ENCODE assay signal across 35 mouse cellular contexts in the genomic region with DNA sequence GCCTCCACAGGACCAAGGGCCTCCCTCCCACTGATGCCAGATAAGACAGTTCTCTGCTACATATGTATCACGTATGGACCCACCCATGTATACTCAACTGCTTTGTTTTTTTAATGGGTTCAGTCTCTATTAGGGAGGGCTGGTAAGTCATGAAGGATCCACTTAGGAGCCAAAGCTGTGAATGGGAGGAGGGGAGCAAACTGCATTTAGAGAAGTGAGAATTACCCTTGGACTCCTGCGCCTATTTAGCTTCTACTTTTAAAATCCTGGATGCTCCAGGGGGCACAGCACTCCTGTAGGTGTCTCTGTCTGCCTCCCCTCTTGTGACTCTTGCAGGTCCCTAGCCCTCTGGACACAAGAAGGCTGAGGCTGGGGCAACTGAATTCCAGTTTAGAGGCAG. TPM values are rescaled to one million over a fixed set of nuclear protein-coding genes. Genes with fewer than 3 reads are reported as not detected.
"Had no signal": no experiment of that assay in that cellular context is flagged by ENCODE, and none has a peak within 500 bp of the region (broad histone marks: within the 10 kb centered on the region; RNA-seq: fewer than 3 reads in every experiment).

No protein-coding gene starts in this region.

- H3K4me3 ChIP-seq: left cerebral cortex, adult 2 months; limb, embryonic 10.5 days; limb, embryonic 12.5 days; limb, embryonic 13.5 days; limb, embryonic 15.5 days; liver, embryonic 12.5 days; liver, embryonic 13.5 days; liver, embryonic 15.5 days; megakaryocyte, embryonic 14.5 days; midbrain, embryonic 10.5 days; midbrain, embryonic 12.5 days; midbrain, embryonic 15.5 days; myocyte; neural tube, embryonic 12.5 days; neural tube, embryonic 13.5 days had no signal

- H3K27ac ChIP-seq: left cerebral cortex, adult 2 months; limb, embryonic 10.5 days; limb, embryonic 12.5 days; limb, embryonic 13.5 days; limb, embryonic 15.5 days; liver, embryonic 14.5 days; liver, embryonic 15.5 days; macrophage; midbrain, embryonic 10.5 days; midbrain, embryonic 12.5 days; midbrain, embryonic 15.5 days; neural tube, embryonic 12.5 days; neural tube, embryonic 13.5 days had no signal

- H3K4me2 ChIP-seq: limb, embryonic 12.5 days; limb, embryonic 13.5 days; limb, embryonic 15.5 days; liver, embryonic 11.5 days; liver, embryonic 12.5 days; liver, embryonic 13.5 days; liver, embryonic 15.5 days; lung, embryonic 14.5 days; midbrain, embryonic 11.5 days; midbrain, embryonic 12.5 days; midbrain, embryonic 15.5 days; neural tube, embryonic 12.5 days; neural tube, embryonic 13.5 days had no signal

- ATAC-seq: liver, embryonic 12.5 days; lung, postnatal 0 days; midbrain, embryonic 15.5 days; midbrain, embryonic 16.5 days had no signal

- H3K9me3 ChIP-seq: limb, embryonic 10.5 days; limb, embryonic 12.5 days; limb, embryonic 13.5 days; limb, embryonic 15.5 days; liver, embryonic 12.5 days; liver, embryonic 13.5 days; liver, embryonic 15.5 days; midbrain, embryonic 10.5 days; midbrain, embryonic 12.5 days; midbrain, embryonic 15.5 days; neural tube, embryonic 12.5 days; neural tube, embryonic 13.5 days had no signal

- H3K9ac ChIP-seq: limb, embryonic 12.5 days; limb, embryonic 13.5 days; limb, embryonic 15.5 days; liver, embryonic 12.5 days; liver, embryonic 13.5 days; liver, embryonic 14.5 days; liver, embryonic 15.5 days; liver, postnatal 0 days; lung, embryonic 14.5 days; midbrain, embryonic 12.5 days; midbrain, embryonic 15.5 days; neural tube, embryonic 12.5 days; neural tube, embryonic 13.5 days had no signal

- H3K36me3 ChIP-seq: limb, embryonic 10.5 days; limb, embryonic 12.5 days; limb, embryonic 13.5 days; limb, embryonic 15.5 days; liver, embryonic 12.5 days; liver, embryonic 13.5 days; liver, embryonic 15.5 days; midbrain, embryonic 10.5 days; midbrain, embryonic 12.5 days; midbrain, embryonic 15.5 days; neural tube, embryonic 12.5 days; neural tube, embryonic 13.5 days had no signal

- DNase-seq: left cerebral cortex, postnatal 4 days; liver; liver, embryonic 13.5 days; liver, postnatal 0 days; lung, adult 18-20 months; lung, adult 2 months; lung, embryonic 14.5 days; lung, postnatal 10 days; lung, postnatal 4 days; midbrain, embryonic 14.5 days had no signal

RNA-seq across cellular contexts. Expression of a gene that starts 4.5 kb away (rescaled TPM):
- total RNA-seq: left cerebral cortex, postnatal 10 days; megakaryocyte progenitor cell, adult 5-6 weeks; megakaryocyte-erythroid progenitor cell, adult 5-6 weeks had no signal
- polyA plus RNA-seq: macrophage had no signal

RNA-seq across cellular contexts. Expression of a gene that starts 36.7 kb away (rescaled TPM):
- total RNA-seq: liver, adult 2 months; megakaryocyte progenitor cell, adult 5-6 weeks; megakaryocyte-erythroid progenitor cell, adult 5-6 weeks; monocyte, adult 5-6 weeks had no signal
- polyA plus RNA-seq: limb, embryonic 10.5 days; liver, adult 2 months; macrophage had no signal
